Mouse (Mus musculus) bone marrow macrophage, adult 2 months (primary cell): Measurements from ENCODE around the gene Ankrd6.

ENCODE experiments used
- CTCF ChIP-seq: IDR thresholded peaks from 2 replicates; pipeline ENCODE4 v1.5.1; 2012; ENCODE audit warnings: low read depth, mild to moderate bottlenecking, low read length, moderate library complexity
- POLR2A ChIP-seq: IDR thresholded peaks from 2 replicates; pipeline ENCODE4 v1.6.1; 2012; ENCODE audit warnings: mild to moderate bottlenecking, low read depth, low read length, borderline replicate concordance

GRCm38 (mm10) chr4:32929750-32930149 is 20.9 kb downstream of the Ankrd6 start:
- TF ChIP-seq POLR2A (no peak), CTCF (no peak)
